Mouse (Mus musculus): Measurements from ENCODE around the gene Olfr160. TPM values are rescaled to one million over a fixed set of nuclear protein-coding genes. Genes with fewer than 3 reads are reported as not detected.

Gene Olfr160
- not detected in 2 replicates for total RNA-seq (2014; rRNA removed; ENCODE audit: low replicate concordance)
- polyA plus RNA-seq (2015; fragmentation: Nextera tagmentation; extraction: Ambion mirVana): not detected in 2 replicates

DNA sequence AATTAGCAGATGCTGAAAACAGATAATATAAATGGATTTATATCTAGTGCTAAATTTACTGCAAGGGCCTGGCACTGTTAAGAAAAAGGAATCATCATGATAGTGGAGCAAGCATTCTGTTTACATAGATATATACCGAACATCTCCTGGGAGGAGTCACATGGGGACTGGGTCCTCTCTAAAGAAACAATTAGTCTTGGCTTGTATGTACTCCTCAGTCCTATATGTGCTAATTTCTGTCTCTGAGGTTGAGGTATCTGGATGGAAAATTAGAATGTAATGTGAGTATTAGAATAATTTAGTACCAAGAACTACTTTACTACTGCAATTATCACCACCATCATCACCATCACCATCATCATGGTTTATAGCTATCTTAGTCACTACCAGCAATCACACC, at the start of gene Olfr160:
Gene Olfr160, minus strand, starts transcription at position 101 of the 400 bp plus-strand sequence.
- no peak within 1 kb of the TSS for H3K4me2 ChIP-seq (ENCODE audit: low read depth, low read length)
- no peak for DNase-seq (ENCODE audit: low spot score)
- H3K4me3 ChIP-seq (ENCODE audit: low read depth, low read length): no peak within 1 kb of the TSS
- H3K9ac ChIP-seq (replicated peaks; ENCODE audit: low read depth, low read length): no peak within 1 kb of the TSS
- no peaks in the 10 kb centered on the region for H3K36me3 ChIP-seq (replicated peaks; ENCODE audit: control insufficient read depth, insufficient read depth, low read length)
- ATAC-seq (ENCODE audit: insufficient read depth, low read depth): no peak
- 77% methylated on average over 1 of the region's 1 CpGs for WGBS
- H3K9me3 ChIP-seq (replicated peaks; ENCODE audit: control insufficient read depth, low read length): no peaks in the 10 kb centered on the region
- H3K27ac ChIP-seq (ENCODE audit: low read depth): no peak within 1 kb of the TSS
- H3K27me3 ChIP-seq (ENCODE audit: control insufficient read depth, insufficient read depth, low read length): no peaks in the 10 kb centered on the region
- TF ChIP-seq EP300 (IDR thresholded peaks at IDR 0.05; ENCODE audit: low read depth): no peak
- H3K4me1 ChIP-seq (ENCODE audit: control insufficient read depth, insufficient read depth): no peaks in the 10 kb centered on the region

DNA sequence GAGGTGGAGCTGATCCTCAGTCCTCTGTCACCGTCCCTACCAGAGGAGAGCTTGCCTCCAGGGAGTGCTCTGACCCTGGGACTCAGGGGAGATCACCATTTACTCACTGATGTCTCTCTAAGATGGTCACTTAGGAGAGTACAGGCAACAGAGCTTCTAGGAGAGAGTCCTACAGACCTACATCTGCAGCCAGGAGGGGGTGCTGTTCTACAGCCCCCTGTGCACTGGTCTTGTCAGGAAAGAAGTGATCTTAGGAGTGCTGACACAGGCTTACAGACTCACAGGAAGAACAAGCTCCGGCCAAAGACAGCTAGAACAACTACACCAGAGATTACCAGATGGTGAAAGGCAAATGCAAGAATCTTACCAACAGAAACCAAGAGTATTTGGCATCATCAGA, 46.5 kb upstream of the Olfr160 start:
- Histone ChIP-seq H3K36me3 (replicated peaks; ENCODE audit: control insufficient read depth, insufficient read depth, low read length) (no peaks in the 10 kb centered on the region), H3K4me2 (ENCODE audit: low read depth, low read length) (no peak overlapping the region), H3K9me3 (replicated peaks; ENCODE audit: control insufficient read depth, low read length) (no peaks in the 10 kb centered on the region), H3K9ac (replicated peaks; ENCODE audit: low read depth, low read length) (no peak overlapping the region), H3K27me3 (ENCODE audit: control insufficient read depth, insufficient read depth, low read length) (no peaks in the 10 kb centered on the region), H3K27ac (ENCODE audit: low read depth) (no peak overlapping the region), H3K4me3 (ENCODE audit: low read depth, low read length) (no peak overlapping the region), H3K4me1 (ENCODE audit: control insufficient read depth, insufficient read depth) (no peaks in the 10 kb centered on the region)
- 39% methylated on average over 2 of the region's 2 CpGs for WGBS
- no peak for DNase-seq (ENCODE audit: low spot score)
- ATAC-seq (ENCODE audit: insufficient read depth, low read depth): no peak
- TF ChIP-seq CTCF (IDR thresholded peaks at IDR 0.05; ENCODE audit: low read depth) (peak; percentile 21; the same call in 1 of the 2 replicates), EP300 (IDR thresholded peaks at IDR 0.05; ENCODE audit: low read depth) (no peak)

DNA sequence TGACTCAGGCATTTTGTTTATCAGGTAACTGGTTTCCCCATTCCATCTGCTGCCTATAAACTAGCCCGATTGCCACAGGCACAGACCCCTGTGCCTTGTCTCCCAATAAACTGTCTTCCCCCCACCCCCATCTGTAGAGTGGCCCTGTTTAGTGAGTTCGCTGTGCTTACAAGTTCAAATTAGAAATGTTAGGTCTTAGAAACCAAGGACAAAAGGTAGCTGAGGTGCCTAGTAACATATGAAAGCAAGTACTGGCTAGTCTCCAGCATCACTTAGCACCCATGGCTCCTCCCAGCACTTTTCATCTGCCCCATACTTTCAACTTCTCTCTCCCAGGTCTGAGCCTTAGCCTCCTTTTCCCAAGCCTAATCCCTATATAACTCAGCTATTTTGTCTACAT, 45.7 kb upstream of the Olfr160 start:
- DNase-seq (ENCODE audit: low spot score) (no peak), ATAC-seq (ENCODE audit: insufficient read depth, low read depth) (no peak)
- 77% methylated on average over 2 of the region's 2 CpGs for WGBS
- Histone ChIP-seq H3K9me3 (replicated peaks; ENCODE audit: control insufficient read depth, low read length) (no peaks in the 10 kb centered on the region), H3K27me3 (ENCODE audit: control insufficient read depth, insufficient read depth, low read length) (no peaks in the 10 kb centered on the region), H3K4me2 (ENCODE audit: low read depth, low read length) (no peak overlapping the region), H3K36me3 (replicated peaks; ENCODE audit: control insufficient read depth, insufficient read depth, low read length) (no peaks in the 10 kb centered on the region), H3K9ac (replicated peaks; ENCODE audit: low read depth, low read length) (no peak overlapping the region), H3K27ac (ENCODE audit: low read depth) (no peak overlapping the region), H3K4me3 (ENCODE audit: low read depth, low read length) (no peak overlapping the region), H3K4me1 (ENCODE audit: control insufficient read depth, insufficient read depth) (no peaks in the 10 kb centered on the region)
- TF ChIP-seq CTCF (IDR thresholded peaks at IDR 0.05; ENCODE audit: low read depth) (no peak), EP300 (IDR thresholded peaks at IDR 0.05; ENCODE audit: low read depth) (no peak)

DNA sequence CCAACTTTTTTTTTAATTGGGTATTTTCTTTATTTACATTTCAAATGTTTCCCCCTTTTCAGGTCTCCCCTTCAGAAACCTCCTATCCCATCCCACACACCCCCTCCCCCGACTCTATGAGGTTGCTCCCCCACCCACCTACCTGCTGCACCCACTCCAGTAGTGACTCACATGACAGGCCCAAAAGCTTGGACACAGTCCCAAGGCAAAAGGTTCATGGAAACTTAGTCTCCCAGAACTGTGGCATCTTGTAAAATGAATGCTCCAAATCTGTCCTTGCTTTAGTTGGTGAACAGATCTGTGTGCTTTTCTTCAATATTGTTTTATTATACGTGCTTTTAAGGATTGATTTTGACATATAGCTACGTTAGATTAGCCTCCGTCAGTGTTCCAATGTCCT, 36.0 kb upstream of the Olfr160 start:
- Histone ChIP-seq H3K27me3 (ENCODE audit: control insufficient read depth, insufficient read depth, low read length) (no peaks in the 10 kb centered on the region), H3K36me3 (replicated peaks; ENCODE audit: control insufficient read depth, insufficient read depth, low read length) (no peaks in the 10 kb centered on the region), H3K9ac (replicated peaks; ENCODE audit: low read depth, low read length) (no peak overlapping the region), H3K4me2 (ENCODE audit: low read depth, low read length) (no peak overlapping the region), H3K27ac (ENCODE audit: low read depth) (no peak overlapping the region), H3K4me1 (ENCODE audit: control insufficient read depth, insufficient read depth) (no peaks in the 10 kb centered on the region), H3K4me3 (ENCODE audit: low read depth, low read length) (no peak overlapping the region), H3K9me3 (replicated peaks; ENCODE audit: control insufficient read depth, low read length) (no peaks in the 10 kb centered on the region)
- ATAC-seq (ENCODE audit: insufficient read depth, low read depth): no peak
- WGBS: 64% methylated on average over 4 of the region's 4 CpGs
- DNase-seq (ENCODE audit: low spot score): no peak
- TF ChIP-seq CTCF (IDR thresholded peaks at IDR 0.05; ENCODE audit: low read depth) (no peak), EP300 (IDR thresholded peaks at IDR 0.05; ENCODE audit: low read depth) (no peak)

DNA sequence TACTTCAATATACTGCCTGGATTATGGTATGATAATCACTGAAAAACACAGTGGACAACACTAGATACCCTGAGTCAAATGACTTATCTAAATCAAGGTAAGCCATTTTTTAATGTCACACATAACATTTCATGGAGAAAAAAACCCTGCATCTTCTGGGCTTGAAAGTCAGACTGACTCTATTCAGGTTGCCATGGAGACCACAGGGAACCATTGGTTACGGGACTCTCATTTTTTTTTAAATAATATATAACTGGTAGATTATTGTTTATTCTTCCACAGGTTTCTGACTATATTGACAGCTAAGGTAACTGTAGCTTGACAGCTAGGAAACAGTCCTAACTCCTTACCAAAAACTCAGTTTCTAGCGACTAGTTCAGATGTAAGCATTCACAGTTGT, 35.4 kb upstream of the Olfr160 start:
- DNase-seq (ENCODE audit: low spot score): no peak
- Histone ChIP-seq H3K4me3 (ENCODE audit: low read depth, low read length) (no peak overlapping the region), H3K9ac (replicated peaks; ENCODE audit: low read depth, low read length) (no peak overlapping the region), H3K36me3 (replicated peaks; ENCODE audit: control insufficient read depth, insufficient read depth, low read length) (no peaks in the 10 kb centered on the region), H3K9me3 (replicated peaks; ENCODE audit: control insufficient read depth, low read length) (no peaks in the 10 kb centered on the region), H3K4me2 (ENCODE audit: low read depth, low read length) (no peak overlapping the region), H3K27ac (ENCODE audit: low read depth) (no peak overlapping the region), H3K4me1 (ENCODE audit: control insufficient read depth, insufficient read depth) (no peaks in the 10 kb centered on the region), H3K27me3 (ENCODE audit: control insufficient read depth, insufficient read depth, low read length) (no peaks in the 10 kb centered on the region)
- ATAC-seq (ENCODE audit: insufficient read depth, low read depth): no peak
- TF ChIP-seq EP300 (IDR thresholded peaks at IDR 0.05; ENCODE audit: low read depth) (no peak), CTCF (IDR thresholded peaks at IDR 0.05; ENCODE audit: low read depth) (no peak)
- 73% methylated on average over 2 of the region's 2 CpGs for WGBS

DNA sequence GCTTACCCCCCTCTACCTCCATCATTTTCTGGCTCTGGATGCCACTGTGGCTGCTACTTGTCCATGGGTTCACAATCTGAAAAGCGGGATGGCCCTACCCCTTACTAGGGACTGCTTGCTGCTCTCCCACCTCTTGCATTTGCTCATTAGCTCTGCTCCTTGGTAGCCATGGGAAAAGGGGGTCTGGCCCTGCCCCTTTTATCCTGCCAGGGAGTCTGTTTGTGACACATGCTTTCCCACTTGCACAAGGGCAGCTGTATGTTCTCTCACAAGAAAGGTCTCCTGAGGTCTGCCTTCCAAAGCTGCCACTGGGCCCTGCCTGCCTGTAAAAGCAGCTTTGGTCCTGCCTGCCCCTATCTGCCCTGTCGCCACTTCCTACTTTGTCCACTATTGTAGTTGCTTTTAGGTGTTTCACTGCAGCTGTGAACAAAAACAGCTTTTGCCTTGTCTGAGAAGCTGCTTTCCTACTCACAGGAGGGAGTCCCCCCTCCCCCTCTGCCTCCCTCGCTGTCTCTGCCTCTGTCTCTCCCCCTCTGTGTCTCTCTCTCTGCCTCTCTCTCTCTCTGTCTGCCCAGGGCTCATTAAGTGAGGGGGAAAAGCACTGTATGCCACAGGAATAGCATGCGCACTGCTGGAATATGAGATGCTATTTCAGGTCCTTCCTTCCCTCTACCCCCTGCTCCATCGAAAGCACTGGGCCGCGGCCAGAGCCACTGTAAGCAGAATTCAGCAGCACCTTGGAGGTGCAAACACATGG, 34.4 kb upstream of the Olfr160 start:
- Histone ChIP-seq H3K4me2 (ENCODE audit: low read depth, low read length) (no peak overlapping the region), H3K27me3 (ENCODE audit: control insufficient read depth, insufficient read depth, low read length) (no peaks in the 10 kb centered on the region), H3K4me1 (ENCODE audit: control insufficient read depth, insufficient read depth) (no peaks in the 10 kb centered on the region), H3K27ac (ENCODE audit: low read depth) (no peak overlapping the region), H3K9me3 (replicated peaks; ENCODE audit: control insufficient read depth, low read length) (no peaks in the 10 kb centered on the region), H3K36me3 (replicated peaks; ENCODE audit: control insufficient read depth, insufficient read depth, low read length) (no peaks in the 10 kb centered on the region), H3K4me3 (ENCODE audit: low read depth, low read length) (no peak overlapping the region), H3K9ac (replicated peaks; ENCODE audit: low read depth, low read length) (no peak overlapping the region)
- TF ChIP-seq CTCF (IDR thresholded peaks at IDR 0.05; ENCODE audit: low read depth) (no peak), EP300 (IDR thresholded peaks at IDR 0.05; ENCODE audit: low read depth) (no peak)
- ATAC-seq (ENCODE audit: insufficient read depth, low read depth): peak; percentile 6; the same call in 1 of the 2 replicates
- 25% methylated on average over 7 of the region's 7 CpGs for WGBS
- DNase-seq (ENCODE audit: low spot score): no peak
